Comparison of ENCODE assay signal across 9 mouse cellular contexts in the genomic region with DNA sequence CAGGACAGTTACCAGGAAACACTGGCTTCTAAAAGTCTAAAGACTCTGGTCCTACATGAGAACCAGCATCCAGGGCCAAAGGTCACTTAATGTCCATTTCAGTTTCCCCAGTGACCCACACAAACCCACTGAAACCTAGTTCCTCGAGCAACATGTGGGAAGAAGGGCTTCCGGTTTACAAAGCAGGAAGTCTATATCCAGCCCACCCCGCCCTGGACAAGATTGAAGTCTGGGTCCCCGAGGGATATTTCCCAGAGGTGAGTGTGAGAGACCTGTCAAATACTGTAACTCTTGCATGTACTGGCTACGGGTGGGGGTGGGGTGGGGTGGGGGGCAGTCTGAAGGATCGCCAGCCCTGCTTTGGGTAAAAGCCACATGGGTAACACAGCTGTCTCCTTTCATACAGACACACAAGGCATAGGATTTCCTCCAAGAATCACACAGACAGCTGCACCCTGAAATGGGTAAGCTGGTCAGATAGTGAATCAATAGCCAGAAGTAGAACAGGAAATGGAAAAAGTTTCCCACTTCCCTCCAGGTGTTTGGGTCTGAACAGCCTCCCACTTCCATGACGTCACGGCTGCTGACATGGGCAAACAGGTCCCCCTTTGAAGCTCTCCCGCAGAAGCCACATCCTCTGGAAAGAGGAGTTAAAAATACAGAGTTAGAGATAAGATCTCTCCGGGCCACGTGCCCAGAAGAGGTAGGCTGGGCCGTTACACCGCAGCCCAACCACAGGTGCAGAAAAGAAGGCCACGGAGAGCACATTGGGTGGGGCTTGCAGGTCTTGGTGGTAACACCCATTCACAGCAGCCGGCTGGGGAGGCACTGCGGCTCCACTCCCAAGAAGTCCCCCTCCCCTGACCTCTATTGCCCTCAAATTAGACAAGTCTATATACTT. TPM values are rescaled to one million over a fixed set of nuclear protein-coding genes. Genes with fewer than 3 reads are reported as not detected.
DNase-seq lines count a peak whose midpoint lies in the region; ATAC-seq and TF ChIP-seq lines count a peak whose summit lies in the region.
"Had no signal": no experiment of that assay in that cellular context is flagged by ENCODE, and none has a peak within 500 bp of the region (broad histone marks: within the 10 kb centered on the region; RNA-seq: fewer than 3 reads in every experiment).

No protein-coding gene starts in this region.

- H3K27me3 ChIP-seq in midbrain, embryonic 10.5 days (ENCODE audit: low read depth, poor library complexity, severe bottlenecking) = peaks cover 7% of the 10 kb centered on the region
- no peaks in the 10 kb centered on the region; the same call in 1 of the 2 replicates for H3K27me3 ChIP-seq in midbrain, embryonic 13.5 days
- no peaks in the 10 kb centered on the region for H3K27me3 ChIP-seq in lung, embryonic 14.5 days (ENCODE audit: insufficient read depth, low read length)

- no peak overlapping the region for H3K4me2 ChIP-seq in midbrain, embryonic 13.5 days (replicated peaks)
- H3K4me2 ChIP-seq in lung, embryonic 14.5 days = peak overlapping the region; percentile 57

- H3K9ac ChIP-seq in midbrain, embryonic 13.5 days (replicated peaks) = no peak overlapping the region
- H3K9ac ChIP-seq in lung, embryonic 14.5 days = no peak overlapping the region; the same call in 1 of the 2 replicates

- WGBS in midbrain, embryonic 10.5 days = 56% methylated on average over 16 of the region's 16 CpGs
- 58% methylated on average over 16 of the region's 16 CpGs for WGBS in midbrain, embryonic 13.5 days
- 13% methylated on average over 16 of the region's 16 CpGs for WGBS in lung, embryonic 14.5 days

- H3K4me3 ChIP-seq in midbrain, embryonic 10.5 days = no peak overlapping the region
- no peak overlapping the region for H3K4me3 ChIP-seq in midbrain, embryonic 13.5 days (replicated peaks)
- H3K4me3 ChIP-seq in lung, embryonic 14.5 days (ENCODE audit: low read depth, low read length) = no peak overlapping the region

- ATAC-seq in midbrain, embryonic 13.5 days = no peak
- peak; percentile 56 for ATAC-seq in lung, embryonic 14.5 days (ENCODE audit: insufficient read depth)

- peak overlapping the region; percentile 83; the same call in 1 of the 2 replicates for H3K27ac ChIP-seq in midbrain, embryonic 10.5 days (replicated peaks)
- H3K27ac ChIP-seq in midbrain, embryonic 13.5 days = no peak overlapping the region
- peak overlapping the region; percentile 68 for H3K27ac ChIP-seq in lung, embryonic 14.5 days (ENCODE audit: low read depth)

- no peak for DNase-seq in midbrain, embryonic 10.5 days (ENCODE audit: low spot score)
- DNase-seq in fibroblast of lung, adult 2 months (ENCODE audit: low read depth) = peak; percentile 63
- DNase-seq in kidney, adult 11 months = peak; percentile 79
- DNase-seq in lung, embryonic 14.5 days = peak; percentile 78
- peak; percentile 91 to 93 for DNase-seq in spleen, postnatal 36 days (ENCODE audit: low spot score in 2 of 2)
- no peak for DNase-seq in right cerebral cortex, adult 18-20 months
- no peak for DNase-seq in layer of hippocampus, adult 11-12 months (ENCODE audit: low spot score)

- peaks cover 37% of the 10 kb centered on the region for H3K4me1 ChIP-seq in midbrain, embryonic 10.5 days
- H3K4me1 ChIP-seq in midbrain, embryonic 13.5 days (replicated peaks) = peaks cover 44% of the 10 kb centered on the region
- H3K4me1 ChIP-seq in lung, embryonic 14.5 days (ENCODE audit: insufficient read depth) = peaks cover 23% of the 10 kb centered on the region

- no peak for TF ChIP-seq CTCF in lung, embryonic 14.5 days (IDR thresholded peaks at IDR 0.05; ENCODE audit: low read depth)

- H3K36me3 ChIP-seq in midbrain, embryonic 10.5 days = no peaks in the 10 kb centered on the region
- no peaks in the 10 kb centered on the region for H3K36me3 ChIP-seq in midbrain, embryonic 13.5 days
- no peaks in the 10 kb centered on the region for H3K36me3 ChIP-seq in lung, embryonic 14.5 days (ENCODE audit: insufficient read depth)

- H3K9me3 ChIP-seq in midbrain, embryonic 10.5 days (replicated peaks) = no peaks in the 10 kb centered on the region
- H3K9me3 ChIP-seq in midbrain, embryonic 13.5 days = no peaks in the 10 kb centered on the region
- H3K9me3 ChIP-seq in lung, embryonic 14.5 days (ENCODE audit: low read depth, low read length) = no peaks in the 10 kb centered on the region

RNA-seq across cellular contexts. Expression of gene Dad1, which starts 26.7 kb away (rescaled TPM):
- polyA plus RNA-seq in midbrain, embryonic 10.5 days (2016; fragmentation: Nextera tagmentation; extraction: Ambion mirVana) = 242 and 244 TPM in 2 replicates
- 289 and 300 TPM in 2 replicates for polyA plus RNA-seq in midbrain, embryonic 13.5 days (2015; fragmentation: Nextera tagmentation; extraction: Ambion mirVana)
- polyA plus RNA-seq in lung, embryonic 14.5 days (2014; fragmentation: Nextera tagmentation; extraction: Ambion mirVana) = 382 and 393 TPM in 2 replicates

RNA-seq across cellular contexts. Expression of gene Abhd4, which starts 26.8 kb away (rescaled TPM):
- 36.7 and 41.5 TPM in 2 replicates for polyA plus RNA-seq in midbrain, embryonic 10.5 days (2016; fragmentation: Nextera tagmentation; extraction: Ambion mirVana)
- polyA plus RNA-seq in midbrain, embryonic 13.5 days (2015; fragmentation: Nextera tagmentation; extraction: Ambion mirVana) = 38.2 and 43.7 TPM in 2 replicates
- polyA plus RNA-seq in lung, embryonic 14.5 days (2014; fragmentation: Nextera tagmentation; extraction: Ambion mirVana) = 42.1 and 49.1 TPM in 2 replicates

RNA-seq across cellular contexts. Expression of gene Olfr49, which starts 57.6 kb away (rescaled TPM):
- not detected in 2 replicates for polyA plus RNA-seq in midbrain, embryonic 10.5 days (2016; fragmentation: Nextera tagmentation; extraction: Ambion mirVana)
- not detected in 2 replicates for polyA plus RNA-seq in midbrain, embryonic 13.5 days (2015; fragmentation: Nextera tagmentation; extraction: Ambion mirVana)
- polyA plus RNA-seq in lung, embryonic 14.5 days (2014; fragmentation: Nextera tagmentation; extraction: Ambion mirVana) = not detected in 2 replicates
- polyA plus RNA-seq: cortical plate, adult 2 months had no signal

Comparison
In these comparisons a context has a peak if more than half of its experiments do, and no peak if none do; other contexts are left out.
1. DNase-seq: peak in fibroblast of lung, adult 2 months (single experiment), kidney, adult 11 months (single experiment), lung, embryonic 14.5 days (single experiment) and spleen, postnatal 36 days (2 of 2); none in midbrain, embryonic 10.5 days (single experiment), right cerebral cortex, adult 18-20 months (single experiment) and layer of hippocampus, adult 11-12 months (single experiment).